Mouse (Mus musculus) testis, adult 2 months (tissue): ENCODE results near the gene Nktr. TPM values are rescaled to one million over a fixed set of nuclear protein-coding genes. Genes with fewer than 3 reads are reported as not detected.

Experiments
- H3K27ac ChIP-seq: fragments of 200-500 bp; 2 replicates; pipeline ENCODE4 v1.5.1; 2012; ENCODE audit warnings: low read depth, low read length; ENCODE audit not compliant: control insufficient read depth, insufficient read depth
- H3K27me3 ChIP-seq: fragments of 200-500 bp; 2 replicates; pipeline ENCODE4 v1.6.1; 2012; ENCODE audit warnings: mild to moderate bottlenecking, low read length, moderate library complexity; ENCODE audit not compliant: control insufficient read depth, insufficient read depth
- H3K36me3 ChIP-seq: fragments of 200-500 bp; 2 replicates; pipeline ENCODE4 v1.6.1; 2012; ENCODE audit warnings: mild to moderate bottlenecking, low read length; ENCODE audit not compliant: control insufficient read depth, insufficient read depth
- H3K4me1 ChIP-seq: fragments of 200-500 bp; 2 replicates; pipeline ENCODE4 v1.6.1; 2012; ENCODE audit warnings: low read length; ENCODE audit not compliant: control insufficient read depth, insufficient read depth
- H3K4me3 ChIP-seq: fragments of 200-500 bp; 2 replicates; pipeline ENCODE4 v1.5.1; 2012; ENCODE audit warnings: low read depth, mild to moderate bottlenecking, low read length, moderate library complexity, mixed read lengths; ENCODE audit not compliant: control insufficient read depth
- CTCF ChIP-seq: fragments of 200-500 bp; IDR thresholded peaks from 2 replicates; pipeline ENCODE4 v1.5.1; 2012; ENCODE audit warnings: low read depth, mild to moderate bottlenecking, inconsistent platforms, low read length, moderate library complexity; ENCODE audit not compliant: control insufficient read depth, insufficient read depth, insufficient replicate concordance
- POLR2A ChIP-seq: fragments of 200-500 bp; IDR thresholded peaks from 2 replicates; pipeline ENCODE4 v1.6.1; 2012; ENCODE audit warnings: low read depth, mild to moderate bottlenecking, inconsistent platforms, low read length, moderate library complexity; ENCODE audit not compliant: control insufficient read depth
- polyA plus RNA-seq: library from polyadenylated mRNA; depleted of rRNA; stranded (reverse); fragments of >200 nt; gene quantifications from 2 replicates; pipeline ENCODE4 v1.2.3, GENCODE M21; 2012; rRNA removed

The Nktr gene
- 58.4 and 61.9 TPM in 2 replicates for polyA plus RNA-seq

DNA sequence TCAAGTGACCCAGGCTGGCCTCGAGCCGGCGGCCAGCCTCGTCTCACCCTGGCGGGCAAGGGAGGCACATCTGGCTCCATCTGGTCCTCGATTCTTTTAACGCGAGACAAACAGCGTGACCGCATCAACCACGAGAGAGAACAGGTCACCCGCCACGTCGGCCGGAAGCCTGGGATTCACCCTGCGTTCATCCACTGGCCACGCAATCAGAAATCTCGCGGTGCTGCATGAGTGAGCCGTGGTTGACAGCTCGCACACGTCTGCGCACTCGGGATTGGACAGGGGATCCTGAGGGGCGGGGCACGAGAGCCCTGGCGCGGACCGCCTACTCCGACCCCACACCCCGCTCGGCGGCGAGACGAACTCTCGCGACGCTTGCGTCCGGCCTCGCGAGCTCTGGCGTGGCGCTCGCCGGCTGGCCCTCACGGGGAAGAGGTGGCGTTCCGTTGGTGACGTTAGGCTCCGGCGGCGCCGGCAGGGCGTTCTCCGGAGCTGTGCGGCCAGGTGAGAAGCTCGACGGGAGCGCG, at the start of gene Nktr:
Nktr (plus strand) TSS at position 378 of the 527 bp plus-strand sequence.
- H3K27me3 ChIP-seq: no peaks in the 10 kb centered on the region
- TF ChIP-seq CTCF (no peak), POLR2A (peak; percentile 97)

DNA sequence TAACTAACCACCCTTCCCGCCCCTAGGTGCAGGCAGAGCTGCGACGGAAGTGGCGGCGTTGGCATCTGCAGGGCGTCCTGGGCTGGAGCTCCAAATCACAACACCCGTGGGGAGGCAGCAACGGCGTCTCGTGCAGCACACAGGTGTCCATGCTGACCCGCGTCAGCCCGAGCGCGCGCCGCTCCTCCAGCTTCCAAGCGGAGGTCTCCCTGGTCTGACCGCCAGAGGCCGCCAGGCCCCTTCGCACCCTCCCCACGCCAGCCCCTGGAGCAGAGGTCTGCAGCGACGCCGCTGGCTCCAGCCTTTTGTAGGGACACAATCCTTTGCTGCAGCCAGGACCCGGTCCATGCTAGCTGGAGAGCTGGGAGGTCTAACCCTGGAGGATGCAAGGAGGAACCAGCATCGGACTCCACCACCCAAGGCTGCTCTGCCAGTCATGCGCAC, 49.6 kb upstream of the Nktr start:
- no peak for TF ChIP-seq POLR2A
- TF ChIP-seq CTCF: peak; percentile 37; the same call in 1 of the 2 replicates
- H3K4me3 ChIP-seq: peak overlapping the region; percentile 43
- no peaks in the 10 kb centered on the region for H3K27me3 ChIP-seq
- no peaks in the 10 kb centered on the region for H3K36me3 ChIP-seq
- H3K27ac ChIP-seq: no peak overlapping the region
- H3K4me1 ChIP-seq: peaks cover 14% of the 10 kb centered on the region

More for the DNA sequence above, at the start of gene Nktr:
- Histone ChIP-seq H3K4me1 (peaks cover 8% of the 10 kb centered on the region), H3K4me3 (peak within 1 kb of the TSS; percentile 81), H3K27ac (peak within 1 kb of the TSS; percentile 84), H3K36me3 (no peaks in the 10 kb centered on the region)

DNA sequence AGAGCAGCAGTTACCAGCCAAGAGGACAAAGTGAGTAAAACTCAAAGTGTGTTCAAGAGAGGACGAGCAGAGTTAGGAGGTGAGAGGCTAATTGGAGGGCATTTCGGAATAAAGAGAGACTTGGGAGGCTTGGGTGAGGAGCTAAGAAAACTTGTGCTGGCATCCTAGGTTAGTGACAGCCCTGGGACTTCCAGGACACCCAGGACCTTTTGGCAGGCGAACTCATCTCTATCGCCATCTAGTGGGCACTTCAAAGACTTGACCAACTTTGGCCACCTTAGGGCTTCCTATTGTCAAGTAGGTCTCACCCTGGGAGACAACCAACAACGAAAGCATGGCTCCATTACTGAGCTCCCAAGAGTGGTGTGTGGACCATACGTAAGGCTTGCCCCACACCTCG, 47.7 kb upstream of the Nktr start:
- peak; percentile 65; the same call in 1 of the 2 replicates for TF ChIP-seq CTCF
- TF ChIP-seq POLR2A: no peak
- no peak overlapping the region for H3K4me3 ChIP-seq
- H3K27me3 ChIP-seq: no peaks in the 10 kb centered on the region
- no peak overlapping the region for H3K27ac ChIP-seq
- no peaks in the 10 kb centered on the region for H3K36me3 ChIP-seq
- peaks cover 14% of the 10 kb centered on the region for H3K4me1 ChIP-seq

DNA sequence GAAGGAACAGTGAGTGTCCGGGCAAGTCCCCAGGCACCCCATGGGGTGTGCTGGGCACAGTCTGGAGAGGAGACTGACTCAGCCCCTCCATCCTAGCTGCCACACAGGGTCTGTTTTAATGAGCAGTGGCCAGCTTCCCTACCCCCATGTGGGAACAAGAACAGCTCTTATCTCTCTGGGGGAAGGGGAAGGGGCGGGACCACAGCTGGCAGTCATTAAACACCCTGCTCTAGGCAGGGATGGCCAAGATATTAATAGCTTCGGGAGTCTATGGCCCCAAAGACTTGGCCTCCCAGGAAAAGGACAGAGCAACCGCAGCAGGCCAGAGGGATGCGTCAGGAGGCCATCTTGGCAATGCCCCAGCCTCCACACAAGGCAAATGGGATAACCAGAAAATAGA, 46.7 kb upstream of the Nktr start:
- no peaks in the 10 kb centered on the region for H3K27me3 ChIP-seq
- no peak for TF ChIP-seq CTCF
- TF ChIP-seq POLR2A: no peak
- H3K36me3 ChIP-seq: no peaks in the 10 kb centered on the region
- no peak overlapping the region for H3K27ac ChIP-seq
- peaks cover 14% of the 10 kb centered on the region for H3K4me1 ChIP-seq
- H3K4me3 ChIP-seq: no peak overlapping the region

DNA sequence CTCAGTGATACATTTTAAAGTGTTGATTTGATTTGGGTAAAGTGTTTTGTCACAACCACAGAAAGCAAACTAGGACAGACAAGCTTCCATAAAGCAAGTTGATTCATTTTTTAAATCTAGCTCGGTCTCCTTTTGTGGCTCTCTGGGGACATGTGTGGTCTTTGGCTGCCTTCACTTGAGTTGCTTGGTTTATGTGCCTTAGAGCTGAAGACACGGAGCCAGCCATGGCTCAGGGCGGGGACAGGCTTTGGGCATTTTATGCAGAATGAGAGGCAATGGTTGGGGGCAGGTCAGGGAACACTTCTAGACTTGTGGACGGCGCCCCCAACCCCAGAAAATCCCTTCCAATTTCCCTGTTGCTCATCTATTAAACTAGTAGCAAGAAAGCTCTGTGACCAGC, 45.3 kb upstream of the Nktr start:
- no peak overlapping the region for H3K27ac ChIP-seq

DNA sequence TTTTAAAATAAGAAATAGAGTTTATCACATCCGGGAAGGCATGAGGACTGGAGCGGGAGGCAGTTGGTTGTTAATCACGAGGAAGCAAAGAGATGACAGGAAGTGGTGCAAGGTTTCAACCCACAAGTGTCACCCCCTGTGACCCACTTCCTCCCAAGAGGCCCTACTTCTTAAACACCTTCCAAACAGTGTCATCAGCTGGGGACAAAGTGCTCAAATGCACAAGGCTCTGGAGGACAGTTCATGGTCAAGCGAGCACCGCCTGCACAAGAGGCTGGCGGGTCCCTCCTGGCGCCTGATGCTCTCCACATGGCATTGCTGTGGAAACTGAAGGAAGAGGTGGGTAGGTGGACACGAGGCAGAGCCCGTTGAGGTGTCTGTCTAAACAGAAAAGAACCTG, 44.0 kb upstream of the Nktr start:
- Histone ChIP-seq H3K4me3 (no peak overlapping the region), H3K4me1 (peaks cover 2% of the 10 kb centered on the region)
- no peak for TF ChIP-seq POLR2A
- TF ChIP-seq CTCF: no peak

More for the DNA sequence above, 45.3 kb upstream of the Nktr start:
- Histone ChIP-seq H3K4me3 (no peak overlapping the region), H3K27me3 (no peaks in the 10 kb centered on the region), H3K36me3 (no peaks in the 10 kb centered on the region), H3K4me1 (peaks cover 14% of the 10 kb centered on the region)
- no peak for TF ChIP-seq POLR2A
- no peak for TF ChIP-seq CTCF

DNA sequence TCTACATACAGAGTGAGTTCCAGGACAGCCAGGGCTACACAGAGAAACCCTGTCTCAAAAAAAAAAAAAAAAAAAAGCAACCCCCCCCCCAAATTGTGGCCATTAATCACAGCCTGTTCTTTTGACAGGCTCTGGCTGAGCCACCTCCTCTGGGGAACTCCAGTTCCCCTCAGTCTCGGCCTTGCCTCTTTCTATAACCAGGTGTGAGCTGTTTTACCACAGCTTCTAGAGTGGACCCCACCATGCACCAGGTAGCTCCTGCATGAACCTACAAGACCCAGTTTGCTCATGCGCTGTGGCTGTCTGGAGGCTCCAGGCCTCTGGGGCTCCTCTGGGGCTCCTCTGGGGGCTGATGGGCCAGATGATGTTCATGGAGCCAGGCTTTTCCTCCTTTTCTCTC, 43.4 kb upstream of the Nktr start:
- no peaks in the 10 kb centered on the region for H3K4me1 ChIP-seq
- TF ChIP-seq CTCF: no peak
- TF ChIP-seq POLR2A: no peak
- H3K27me3 ChIP-seq: no peaks in the 10 kb centered on the region
- H3K27ac ChIP-seq: no peak overlapping the region
- no peaks in the 10 kb centered on the region for H3K36me3 ChIP-seq
- H3K4me3 ChIP-seq: no peak overlapping the region

More for the DNA sequence above, 44.0 kb upstream of the Nktr start:
- Histone ChIP-seq H3K27me3 (no peaks in the 10 kb centered on the region), H3K36me3 (no peaks in the 10 kb centered on the region), H3K27ac (no peak overlapping the region)

DNA sequence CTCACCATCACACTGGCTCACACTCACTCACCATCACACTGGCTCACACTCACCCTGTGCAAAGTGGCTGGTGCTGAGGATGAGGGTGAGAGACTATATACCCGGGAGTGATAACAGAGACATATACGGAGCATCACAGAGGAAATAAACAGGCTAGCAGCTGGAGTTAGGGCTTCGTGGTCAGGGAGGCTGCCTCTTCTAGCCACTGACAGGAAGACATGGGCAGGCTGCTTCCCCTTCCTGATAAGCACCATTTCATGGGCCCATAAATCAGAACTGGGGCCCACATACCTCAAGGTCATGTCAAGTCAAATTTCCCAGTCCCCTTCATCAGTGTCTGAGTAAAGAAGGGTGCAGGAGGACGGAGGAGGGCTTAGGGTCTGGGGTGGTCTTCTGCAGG, 41.9 kb upstream of the Nktr start:
- Histone ChIP-seq H3K4me1 (no peaks in the 10 kb centered on the region), H3K4me3 (no peak overlapping the region), H3K27me3 (no peaks in the 10 kb centered on the region), H3K27ac (no peak overlapping the region), H3K36me3 (no peaks in the 10 kb centered on the region)
- TF ChIP-seq POLR2A: no peak
- no peak for TF ChIP-seq CTCF
